Mouse (Mus musculus): ENCODE data around the gene Synpo2.

DNA sequence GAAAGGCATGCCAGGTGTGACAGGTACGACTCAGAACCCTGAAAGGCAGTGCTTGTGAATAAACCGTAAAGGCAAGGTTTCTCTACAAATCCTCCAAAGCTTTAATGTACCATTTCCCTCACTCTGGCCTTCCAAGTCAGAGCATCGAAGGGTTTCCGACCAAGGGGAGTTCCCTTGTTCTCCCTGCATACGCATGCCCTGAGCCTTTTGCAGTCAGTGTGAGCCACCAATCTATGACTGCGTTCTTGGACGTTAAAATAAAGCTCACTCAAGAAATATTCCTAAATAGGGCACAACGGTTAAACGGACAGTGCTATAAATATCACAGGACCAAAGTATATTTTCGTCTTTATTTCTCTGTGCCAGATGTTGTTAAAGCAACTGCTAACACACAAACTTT lies 51.7 kb downstream of the Synpo2 start:
- TF ChIP-seq CTCF (IDR thresholded peaks at IDR 0.05; ENCODE audit: low read depth, low read length) (no peak), GATA1 (IDR thresholded peaks at IDR 0.05; ENCODE audit: borderline replicate concordance, low read length) (no peak), POLR2AphosphoS5 (IDR thresholded peaks at IDR 0.05; ENCODE audit: insufficient replicate concordance, low read depth, low read length) (no peak), GATA2 (IDR thresholded peaks at IDR 0.05; ENCODE audit: borderline replicate concordance, low read depth, low read length) (no peak)

All from G1E (cell line).